Mouse (Mus musculus) left cerebral cortex, postnatal 4 days (tissue): ENCODE measurements around the gene Rbm7. TPM values are rescaled to one million over a fixed set of nuclear protein-coding genes. Genes with fewer than 3 reads are reported as not detected.
"Not testable (repeated sequence)": the region's sequence is repeated elsewhere in the genome, so short reads cannot be mapped to it uniquely, and the experiment has no call there.

Source experiments
- DNase-seq: peaks from one replicate; pipeline ENCODE4 v3.0.0-alpha.2; 2022
- intact Hi-C: fragments of 180-260 bp; cut with DNase I; formaldehyde crosslinking; loops from one replicate; pipeline ENCODE4 v1.15.1; 2025
- total RNA-seq, 2 experiments: library from RNA; stranded (reverse); gene quantifications; 2 replicates each; pipeline ENCODE4 v1.2.3; 2021

Gene Rbm7
- total RNA-seq, 2 experiments from 2014 or later, result 39.2 to 42.9 TPM

DNA sequence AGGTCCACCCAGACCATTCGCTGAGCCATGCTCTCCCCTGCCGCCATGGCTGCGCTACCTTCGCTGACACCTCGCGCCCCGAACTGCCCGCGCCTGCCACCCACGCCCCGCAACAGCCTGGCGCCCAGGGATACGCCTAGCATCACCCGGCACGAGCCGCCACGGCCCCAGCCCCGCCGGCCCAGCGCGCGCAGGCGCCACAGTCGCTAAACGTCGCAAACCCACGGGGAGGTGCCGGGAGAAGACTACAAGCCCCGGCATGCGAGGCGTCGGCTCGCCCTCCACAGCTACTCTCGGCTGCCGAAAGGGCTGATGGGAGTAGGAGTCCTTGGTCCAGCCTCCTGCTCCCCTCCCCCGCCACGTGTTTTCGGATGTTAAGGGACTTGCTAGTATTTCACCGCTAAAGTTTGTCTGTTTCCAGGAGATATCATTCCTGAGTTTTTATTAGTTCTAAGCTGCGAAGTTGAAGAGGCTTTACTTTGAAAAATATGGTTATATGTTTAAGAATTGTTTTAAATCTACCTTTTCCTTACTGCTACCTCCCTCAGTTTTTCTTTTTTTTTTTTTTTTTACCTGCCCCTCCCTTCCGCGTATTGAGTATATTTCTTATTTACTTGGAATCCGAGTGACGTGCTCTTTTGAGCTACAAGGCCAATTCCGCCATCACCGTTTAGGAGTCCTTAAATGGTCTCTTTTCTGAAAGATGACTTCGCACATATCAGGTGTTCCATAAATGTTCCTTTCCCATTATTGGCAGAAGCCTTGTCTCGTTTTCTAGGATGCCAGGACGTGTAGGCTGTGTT is 14.5 kb downstream of the Rbm7 start, which contains the start of gene Rexo2:
TSS of gene Rexo2 (minus strand) at position 213 of the 803 bp plus-strand sequence.
- peak; percentile 95 for DNase-seq
- intact Hi-C loops, result no loop called here

DNA sequence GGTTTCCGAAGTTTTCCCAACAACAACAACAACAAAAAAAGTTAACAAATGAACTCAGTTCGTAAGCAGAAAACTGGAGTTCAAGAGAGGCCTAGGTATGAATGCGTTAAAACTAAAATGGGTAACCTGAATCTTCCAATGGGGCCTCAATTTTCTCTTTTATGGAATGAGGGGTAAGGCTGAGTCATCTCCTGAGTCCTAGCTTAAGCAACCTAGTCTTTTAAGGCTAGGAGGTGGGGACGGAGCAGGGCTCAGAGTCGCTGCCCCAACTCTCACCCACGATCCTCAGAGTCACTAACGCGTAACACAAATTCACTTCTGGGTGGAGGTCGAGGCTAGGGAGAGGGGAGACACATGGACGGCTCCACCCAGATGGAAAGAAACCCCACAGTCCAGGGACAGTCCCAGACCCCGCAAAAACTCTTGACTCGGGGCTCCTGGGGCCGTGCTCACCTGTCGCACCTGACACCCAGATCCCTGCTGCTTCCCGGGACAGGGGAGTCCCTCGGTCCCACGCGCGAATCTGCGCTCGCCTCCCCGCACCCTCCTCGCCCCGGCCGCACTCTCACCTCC is 15.2 kb downstream of the Rbm7 start:
- intact Hi-C loops, result no loop called here
- DNase-seq, result no peak

DNA sequence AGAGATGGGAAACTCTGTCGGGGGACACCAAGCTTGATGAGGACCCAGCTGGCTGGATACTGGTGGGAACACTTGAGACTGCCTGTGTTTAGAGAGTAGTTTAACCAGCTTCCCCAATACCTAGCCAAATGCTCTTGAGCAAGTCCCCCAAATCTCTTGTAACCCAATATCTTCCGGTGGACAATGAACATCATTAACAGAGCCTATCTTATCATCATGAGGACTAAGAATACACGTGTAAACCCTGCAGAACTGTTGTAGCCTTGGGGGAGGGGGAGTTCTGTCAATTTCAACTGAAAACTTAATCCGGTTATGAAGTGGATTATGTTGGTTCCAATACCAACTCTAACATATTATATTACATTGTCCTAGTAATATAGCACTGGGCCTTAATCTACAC is 16.3 kb downstream of the Rbm7 start:
- no peak for DNase-seq

DNA sequence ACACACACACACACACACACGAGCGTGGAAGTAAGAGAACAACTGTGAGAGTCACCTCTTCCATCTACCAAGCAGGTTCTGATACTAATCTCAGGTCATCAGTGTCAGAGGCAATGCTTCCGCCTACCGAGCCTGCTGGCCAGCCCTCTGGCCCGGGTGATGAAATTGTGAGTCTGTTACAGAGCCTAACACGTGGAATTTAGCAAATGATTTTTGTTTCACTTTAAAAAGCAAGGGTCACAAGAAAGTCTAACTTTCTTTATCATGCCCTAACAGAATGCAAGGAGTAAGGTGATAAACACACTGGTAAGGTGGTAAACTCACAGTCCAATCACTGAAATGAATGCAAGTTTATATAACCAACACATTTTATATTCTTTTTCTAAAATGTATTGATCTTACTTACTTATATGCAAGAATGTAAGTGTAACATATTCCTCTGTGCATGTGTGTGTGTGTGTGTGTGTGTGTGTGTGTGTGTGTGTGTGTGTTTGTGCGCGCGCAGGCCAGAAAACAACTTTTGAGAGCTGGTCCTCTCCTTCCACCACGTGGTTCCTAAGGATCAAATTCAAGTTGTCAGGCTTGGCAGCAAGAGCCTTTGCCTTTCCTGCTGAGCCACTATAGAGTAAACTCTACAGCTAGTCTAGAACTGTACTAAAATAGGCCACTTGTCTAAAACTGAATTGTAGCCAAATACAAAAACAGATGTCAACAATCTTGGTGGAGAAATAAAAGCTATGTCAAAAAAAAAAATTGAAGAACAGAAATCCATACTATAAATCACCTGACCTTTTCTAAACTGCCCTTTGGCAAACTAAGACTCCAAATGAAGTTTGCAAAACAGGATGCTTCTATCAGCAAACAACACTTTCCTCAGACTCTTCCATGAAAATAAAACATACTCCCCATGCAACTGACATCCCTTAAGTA is 18.6 kb downstream of the Rbm7 start:
- no peak for DNase-seq
- intact Hi-C loops, result no loop called here

More for the DNA sequence above, 16.3 kb downstream of the Rbm7 start:
- intact Hi-C loops, result no loop called here

DNA sequence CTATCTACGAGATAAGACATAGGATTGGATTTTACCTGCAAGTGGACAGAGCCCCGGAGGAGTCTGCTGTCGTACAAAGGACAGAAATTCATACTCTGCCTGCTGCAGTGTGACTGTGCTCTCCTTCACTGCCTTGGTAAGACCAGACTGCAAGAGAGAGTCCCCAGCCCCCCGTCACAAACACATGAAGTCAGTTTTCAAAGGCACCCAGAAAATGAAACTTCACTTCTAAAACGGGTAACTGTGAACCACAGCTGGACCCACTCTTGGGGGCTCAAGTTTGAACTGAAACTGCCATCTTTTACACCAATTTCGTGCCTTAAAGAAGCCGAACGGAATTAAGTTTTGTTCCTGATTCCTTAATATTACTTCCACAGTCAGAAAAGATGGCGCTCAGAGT is 20.7 kb downstream of the Rbm7 start:
- DNase-seq, result no peak
- intact Hi-C loops, result no loop called here

DNA sequence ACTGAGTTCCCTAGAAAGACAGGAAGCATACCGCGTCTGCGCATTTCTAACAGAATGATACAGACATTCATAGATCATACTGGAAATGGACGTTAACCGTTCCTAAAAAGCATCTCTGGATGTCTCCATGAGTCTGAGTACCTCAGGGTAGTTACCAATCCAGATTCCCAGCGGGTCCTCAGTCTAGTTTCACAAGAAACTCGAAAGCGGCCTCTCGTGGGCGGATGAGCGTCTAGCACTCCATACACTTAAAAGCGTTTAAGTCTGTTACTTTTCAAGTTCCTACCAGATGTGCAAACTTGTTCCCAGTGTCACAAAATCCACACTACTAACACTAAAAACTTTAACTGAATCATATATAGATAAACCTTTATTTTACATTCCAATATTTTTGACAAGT is 22.0 kb downstream of the Rbm7 start:
- intact Hi-C loops, result no loop called here
- DNase-seq, result no peak

DNA sequence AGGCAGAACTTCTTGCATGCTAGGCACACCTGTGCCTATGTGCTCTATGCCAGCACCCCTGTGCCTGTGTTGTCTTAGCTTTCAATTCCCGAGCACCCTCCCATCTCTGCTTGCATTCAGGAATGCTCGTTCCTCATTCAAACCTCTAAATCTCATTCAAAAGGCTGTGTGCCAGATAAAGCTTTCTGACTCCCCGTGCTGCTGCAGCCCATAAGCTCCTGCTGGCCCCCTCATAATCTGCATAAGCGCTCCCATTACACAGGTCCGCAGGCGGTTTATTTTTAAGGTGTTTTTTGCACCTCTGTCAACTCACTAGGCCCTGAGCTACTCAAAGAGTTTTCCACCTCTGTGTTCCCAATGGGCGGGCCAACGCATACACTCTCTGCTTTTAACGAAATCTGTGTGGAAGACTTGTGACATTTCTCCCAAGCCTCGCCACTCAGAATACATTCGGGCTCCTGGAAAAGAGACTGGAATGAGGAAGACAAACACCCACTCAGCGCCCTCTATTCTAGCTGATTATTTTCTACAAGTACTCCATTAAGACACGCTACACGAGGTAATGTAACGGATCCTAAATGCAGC is 22.6 kb downstream of the Rbm7 start:
- DNase-seq, result no peak
- intact Hi-C loops, result no loop called here

DNA sequence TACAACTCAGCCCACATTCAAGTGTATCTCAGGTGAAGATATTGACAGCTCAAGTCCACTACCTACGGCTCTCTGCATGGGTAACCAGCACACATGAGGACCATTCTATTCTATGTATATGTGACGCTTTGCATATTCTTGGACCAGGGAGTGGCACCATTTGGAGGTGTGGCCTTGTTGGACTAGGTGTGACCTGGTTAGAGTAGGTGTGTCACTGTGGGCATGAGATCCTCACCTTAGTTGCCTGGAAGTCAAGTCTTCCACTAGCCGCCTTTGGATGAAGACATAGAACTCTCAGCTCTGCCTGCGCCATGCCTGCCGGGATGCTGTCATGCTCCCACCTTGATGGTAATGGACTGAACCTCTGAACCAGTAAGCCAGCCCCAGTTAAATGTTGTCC is 27.6 kb downstream of the Rbm7 start:
- not testable (repeated sequence) for DNase-seq
- intact Hi-C loops, result loop anchor here (5.0 kb wide), 1 partner anchor 90 kb away; no protein-coding TSS in a partner anchor

DNA sequence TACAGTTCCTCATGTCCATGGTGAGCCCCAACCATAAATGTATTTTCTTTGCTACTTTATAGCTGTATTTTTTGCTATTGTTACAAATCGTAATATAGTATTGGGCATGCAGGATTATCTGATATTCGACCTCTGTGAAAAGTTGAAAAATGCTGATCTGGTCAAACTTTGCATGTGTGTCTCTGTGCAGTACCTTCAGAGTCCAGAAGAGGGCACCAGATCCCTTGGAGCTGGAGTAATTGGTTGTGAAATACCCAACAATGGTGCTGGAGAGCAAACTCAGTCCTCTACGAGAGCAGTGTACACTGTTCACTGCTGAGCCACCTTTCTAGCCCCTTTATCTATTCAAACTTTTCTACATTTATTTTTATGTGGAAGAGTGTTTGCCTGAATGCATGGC is 28.3 kb downstream of the Rbm7 start:
- DNase-seq, result peak; percentile 51
- intact Hi-C loops, result loop anchor here (5.0 kb wide), 1 partner anchor 90 kb away; no protein-coding TSS in a partner anchor

DNA sequence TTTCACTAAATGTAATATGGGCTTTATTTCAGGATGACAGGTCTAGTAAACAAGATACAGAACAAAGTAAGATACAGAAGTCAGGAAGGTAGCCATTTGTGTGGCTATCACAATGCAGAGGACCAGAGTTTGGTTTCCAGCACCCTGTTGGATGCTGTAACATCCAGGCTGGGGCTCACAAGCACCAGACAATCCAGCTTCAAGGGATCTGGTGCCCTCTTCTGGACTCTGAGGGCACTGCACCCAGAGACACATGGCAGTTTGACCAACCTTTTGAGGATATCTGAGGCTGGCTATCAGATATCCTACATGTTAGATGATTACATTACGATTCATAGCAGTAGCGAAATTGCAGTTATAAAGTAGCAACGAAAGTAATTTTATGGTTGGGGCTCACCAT is 29.4 kb downstream of the Rbm7 start:
- intact Hi-C loops, result loop anchor here (5.0 kb wide), 1 partner anchor 92 kb away; no protein-coding TSS in a partner anchor
- no peak for DNase-seq

DNA sequence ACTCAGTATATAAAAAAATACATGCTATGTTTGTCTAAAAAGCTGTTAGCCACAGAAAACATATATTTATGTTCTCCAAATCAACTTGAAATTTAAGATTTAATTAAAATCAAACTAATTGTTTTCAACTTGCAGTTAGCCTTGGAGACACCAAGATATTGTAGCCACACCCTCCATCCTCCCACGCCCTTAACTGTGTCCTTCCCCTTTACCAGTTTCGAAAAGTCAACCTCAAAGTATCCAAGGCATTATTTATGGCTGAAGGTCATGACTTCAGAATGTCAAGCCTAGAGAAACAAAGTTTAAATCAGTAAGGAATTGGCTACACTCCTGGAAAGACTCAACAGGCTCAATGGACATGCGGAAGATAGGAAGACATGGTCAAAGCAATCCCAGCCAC is 33.6 kb downstream of the Rbm7 start:
- intact Hi-C loops, result loop anchor here (5.0 kb wide), 1 partner anchor 194 kb away; no protein-coding TSS in a partner anchor

DNA sequence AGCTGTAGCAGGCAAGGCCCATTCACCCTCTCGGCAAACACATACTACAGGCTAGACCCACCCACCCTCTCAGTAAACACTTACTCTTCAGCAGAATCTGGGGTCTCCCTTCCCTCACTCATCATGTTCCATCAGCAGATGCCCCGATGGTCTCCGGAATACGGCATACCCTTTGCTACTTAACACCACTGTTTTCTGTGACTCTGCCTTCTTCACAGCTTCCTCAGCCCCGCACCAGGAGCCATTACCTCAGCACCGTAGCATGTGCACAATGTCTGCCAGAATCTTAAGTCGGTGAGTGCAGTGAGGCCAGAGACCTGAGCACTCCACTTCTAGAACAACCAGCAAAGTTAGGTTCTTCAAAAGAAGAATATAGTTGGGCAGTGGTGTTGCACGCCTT is 34.4 kb downstream of the Rbm7 start:
- intact Hi-C loops, result loop anchor here (5.0 kb wide), 1 partner anchor 193 kb away; no protein-coding TSS in a partner anchor
- no peak for DNase-seq

More for the DNA sequence above, 33.6 kb downstream of the Rbm7 start:
- DNase-seq, result no peak

DNA sequence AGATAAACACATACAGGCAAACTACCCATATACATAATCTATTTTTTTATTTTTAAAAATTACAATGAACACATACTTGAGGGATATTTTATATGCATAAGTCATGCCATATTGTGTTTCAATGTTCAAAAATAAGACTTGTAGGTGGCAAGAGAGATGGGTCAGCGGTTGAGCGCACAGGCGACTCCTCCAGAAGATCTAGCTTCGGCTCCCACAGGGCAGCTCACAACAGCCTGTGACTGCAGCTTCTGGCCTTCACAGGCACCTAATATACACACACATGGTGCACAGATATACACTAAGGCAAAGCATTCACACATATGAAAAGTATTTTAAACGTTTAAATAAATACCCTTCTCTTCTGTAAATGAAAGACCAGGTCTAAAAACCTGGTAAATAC is 35.7 kb downstream of the Rbm7 start:
- no peak for DNase-seq

DNA sequence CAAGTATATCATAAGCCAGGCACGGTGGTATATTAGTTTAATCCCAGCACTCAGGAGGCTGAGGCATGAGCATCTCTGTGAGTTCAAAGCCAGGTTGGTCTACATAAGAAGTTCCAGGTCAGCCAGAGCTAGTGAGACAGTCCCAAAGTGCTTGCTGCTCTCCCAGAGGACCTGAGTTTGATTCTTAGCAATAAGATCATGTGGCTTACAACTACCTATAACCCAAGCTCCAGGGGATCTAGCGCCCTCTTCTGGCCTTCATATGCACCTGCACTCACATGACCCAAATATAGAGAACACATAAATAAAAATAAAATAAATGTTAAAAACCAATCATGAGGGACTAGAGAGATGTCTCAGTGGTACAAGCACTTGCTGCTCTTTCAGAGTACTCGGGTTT is 36.2 kb downstream of the Rbm7 start:
- intact Hi-C loops, result no loop called here
- no peak for DNase-seq

More for the DNA sequence above, 35.7 kb downstream of the Rbm7 start:
- intact Hi-C loops, result no loop called here

DNA sequence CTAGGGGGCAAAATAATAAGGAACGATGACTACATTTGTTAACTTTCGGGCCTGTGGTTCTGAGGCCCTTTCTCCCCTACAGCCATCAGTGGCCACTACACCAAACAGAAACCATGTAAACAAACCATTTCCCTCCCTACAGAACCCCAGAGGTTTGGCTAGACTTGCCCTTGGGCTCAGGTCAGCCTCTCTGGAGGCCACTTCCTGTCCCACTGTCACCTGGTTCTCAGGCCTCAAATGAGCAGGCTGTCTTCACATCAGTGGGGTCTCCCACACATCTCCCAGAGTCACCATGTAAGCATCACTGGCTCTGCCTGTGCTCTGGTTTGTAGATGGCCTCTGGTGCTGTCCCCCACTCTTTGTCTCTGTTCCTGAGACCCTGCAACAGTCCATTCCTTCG is 39.1 kb downstream of the Rbm7 start:
- DNase-seq, result no peak
- intact Hi-C loops, result no loop called here

DNA sequence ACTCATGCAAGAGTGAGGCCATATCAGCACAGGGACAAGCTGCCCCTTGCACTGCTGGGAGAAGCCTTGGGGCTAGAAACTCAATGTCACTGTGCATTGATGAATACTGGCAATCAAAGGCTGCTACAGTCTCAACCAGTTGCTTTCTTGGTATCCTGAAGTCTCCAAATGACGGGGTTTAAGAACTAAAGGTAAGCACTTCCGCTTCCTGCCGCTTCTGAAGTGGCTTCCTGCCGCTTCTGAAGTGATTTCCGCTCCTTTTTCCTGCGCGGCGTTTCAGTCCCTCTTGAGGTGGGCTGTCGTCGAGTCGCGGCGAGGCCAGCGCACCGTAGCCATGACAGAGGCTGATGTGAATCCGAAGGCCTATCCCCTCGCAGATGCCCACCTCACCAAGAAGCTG is 45.0 kb downstream of the Rbm7 start:
- no peak for DNase-seq
- intact Hi-C loops, result no loop called here

DNA sequence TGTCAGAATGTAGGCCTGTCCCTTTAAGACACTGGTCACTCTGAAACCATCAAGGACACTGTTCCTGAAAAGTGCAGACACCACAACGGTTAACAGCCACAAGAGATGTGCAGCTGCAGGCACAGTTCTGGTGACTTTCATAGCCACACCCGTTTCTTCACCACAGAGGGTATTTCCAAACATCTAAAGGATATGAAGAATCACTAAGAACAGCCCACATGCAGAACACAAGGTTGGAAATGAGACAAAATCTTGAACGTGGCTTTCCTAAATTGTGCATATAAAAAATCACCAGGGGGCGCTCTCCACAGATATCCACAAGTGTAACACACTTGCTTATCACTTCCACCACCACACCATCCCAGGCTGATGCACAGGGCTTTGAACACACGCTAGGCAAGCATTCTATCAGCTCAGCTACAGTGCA is 47.3 kb downstream of the Rbm7 start:
- intact Hi-C loops, result no loop called here

DNA sequence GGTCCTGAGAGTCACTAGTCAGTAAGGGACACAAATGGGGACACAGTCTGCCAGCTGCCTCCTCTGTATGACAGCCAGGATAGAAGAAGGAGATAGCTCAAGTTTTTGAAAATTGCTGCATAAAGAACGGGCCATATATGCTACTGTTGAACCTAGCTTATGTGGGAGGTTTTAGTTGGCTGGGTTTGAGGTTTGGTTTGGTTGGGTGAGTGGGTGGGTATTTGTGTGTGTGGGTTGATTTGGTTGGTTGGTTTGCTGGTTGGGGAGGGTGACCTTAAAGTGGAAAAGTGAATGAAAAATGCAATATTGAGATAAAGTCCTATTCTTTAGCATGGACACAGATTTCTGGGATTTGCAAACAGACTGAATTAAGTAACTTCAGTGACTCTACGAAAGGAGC is 50.3 kb downstream of the Rbm7 start:
- intact Hi-C loops, result no loop called here
- no peak for DNase-seq

More for the DNA sequence above, 47.3 kb downstream of the Rbm7 start:
- DNase-seq, result peak; percentile 13

DNA sequence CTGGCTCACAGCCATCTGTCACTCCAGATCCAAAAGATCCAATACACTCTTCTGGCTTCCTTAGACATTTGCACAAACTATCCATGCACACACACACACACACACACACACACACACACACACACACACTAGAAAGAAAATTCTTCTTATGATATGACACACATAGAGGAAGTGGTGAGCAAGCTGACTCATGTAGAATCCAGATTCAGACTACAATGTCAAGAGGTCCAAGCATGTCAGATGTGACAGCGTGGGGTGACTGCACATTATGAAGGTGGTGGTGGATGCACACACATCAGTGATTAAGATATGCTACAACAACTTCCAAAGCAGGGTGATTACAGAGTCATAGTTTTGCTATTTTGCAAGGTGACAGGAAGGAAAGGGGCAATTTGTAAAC is 51.2 kb downstream of the Rbm7 start:
- DNase-seq, result no peak

More for the DNA sequence above, 51.2 kb downstream of the Rbm7 start:
- intact Hi-C loops, result no loop called here
